Mouse (Mus musculus): ENCODE results near the gene Sel1l2.
"Not testable (repeated sequence)": the region's sequence is repeated elsewhere in the genome, so short reads cannot be mapped to it uniquely, and the experiment has no call there.

The Sel1l2 gene

DNA sequence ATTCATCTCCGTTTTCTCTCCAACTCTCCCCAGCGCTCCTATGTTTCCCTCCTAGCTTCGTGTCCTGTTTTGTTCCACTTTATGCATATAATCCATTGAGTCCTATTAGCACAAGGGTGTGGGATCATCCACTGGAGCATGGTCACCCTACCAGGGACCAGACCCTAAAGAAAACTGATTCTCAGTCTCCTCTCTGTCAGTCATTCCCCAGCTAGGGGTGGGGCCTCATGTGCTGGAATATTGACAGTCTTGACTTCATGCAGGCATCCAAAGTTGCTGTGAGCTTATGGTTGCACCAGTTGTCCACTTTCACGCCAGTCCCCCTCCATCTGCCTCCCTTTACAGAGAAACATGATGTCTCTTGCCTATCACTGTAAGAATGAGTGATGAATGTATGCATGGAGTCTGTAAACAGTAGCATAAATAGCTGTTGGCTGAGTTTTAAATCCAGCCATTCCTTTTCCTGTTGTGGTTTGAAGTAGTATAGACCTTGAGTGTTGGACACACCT, 174.9 kb downstream of the Sel1l2 start:
- no peak for DNase-seq (ENCODE audit: low spot score in 2 of 2)

DNA sequence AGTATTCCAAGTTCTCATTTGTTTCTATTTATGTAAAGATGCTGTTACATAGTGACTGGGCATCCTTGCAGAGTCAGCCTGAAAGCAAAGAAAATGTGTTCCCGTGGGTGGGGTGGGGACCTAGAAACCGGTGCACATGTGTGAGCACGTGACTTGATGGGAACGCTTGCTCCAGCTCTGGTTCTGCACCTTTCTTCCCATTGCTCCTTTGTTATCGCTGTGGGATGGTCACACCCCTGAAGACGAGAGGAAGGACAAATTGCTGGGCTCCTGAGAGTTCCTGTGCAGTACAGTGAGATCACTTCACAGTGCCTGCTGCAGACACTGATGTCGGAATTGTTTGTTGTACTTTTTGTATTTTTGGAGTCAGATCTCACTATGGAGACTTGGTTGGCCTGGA, 185.8 kb downstream of the Sel1l2 start:
- DNase-seq (ENCODE audit: low spot score in 2 of 2) = no peak

DNA sequence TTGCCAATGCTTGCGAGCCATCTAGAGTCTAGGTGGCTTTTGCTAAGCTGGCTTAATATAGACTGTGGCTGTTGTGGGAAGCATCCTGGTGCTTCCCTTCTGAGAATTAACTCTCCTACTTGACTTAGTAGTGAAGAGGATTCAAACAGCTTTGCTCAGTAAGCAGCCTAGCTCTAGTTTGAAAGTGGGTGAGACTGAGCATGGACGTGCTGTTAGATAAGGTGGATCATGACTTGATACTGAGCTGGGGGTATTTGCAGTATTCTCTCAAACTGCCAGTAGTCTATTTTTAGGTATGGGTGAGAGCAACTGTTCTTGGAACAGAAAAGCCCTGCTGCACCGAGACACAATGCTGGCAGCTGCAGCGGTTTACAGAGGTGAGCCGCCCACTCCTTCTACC, 186.9 kb downstream of the Sel1l2 start:
- peak in 1 of 2 experiments; percentile 24 for DNase-seq (ENCODE audit: low spot score in 2 of 2)

DNA sequence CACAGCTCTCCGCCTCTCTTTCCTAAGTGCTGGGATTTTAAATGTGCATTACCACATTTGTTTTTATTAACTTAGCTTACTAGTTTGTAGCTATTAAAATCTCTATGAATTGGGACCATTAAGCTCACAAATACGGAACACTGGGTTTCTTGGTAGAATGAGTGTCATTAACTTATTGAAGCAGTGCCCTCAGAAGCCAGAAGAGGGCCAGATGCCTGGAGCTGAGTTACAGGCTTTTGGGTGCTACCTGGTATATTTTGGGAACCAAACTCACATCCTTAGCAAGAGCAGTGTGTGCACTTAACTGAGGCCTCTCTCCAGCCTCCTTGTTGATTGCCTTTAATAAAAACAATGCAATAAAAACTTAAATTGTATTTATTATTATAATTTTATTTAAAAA, 188.8 kb downstream of the Sel1l2 start:
- no peak for DNase-seq (ENCODE audit: low spot score in 2 of 2)

DNA sequence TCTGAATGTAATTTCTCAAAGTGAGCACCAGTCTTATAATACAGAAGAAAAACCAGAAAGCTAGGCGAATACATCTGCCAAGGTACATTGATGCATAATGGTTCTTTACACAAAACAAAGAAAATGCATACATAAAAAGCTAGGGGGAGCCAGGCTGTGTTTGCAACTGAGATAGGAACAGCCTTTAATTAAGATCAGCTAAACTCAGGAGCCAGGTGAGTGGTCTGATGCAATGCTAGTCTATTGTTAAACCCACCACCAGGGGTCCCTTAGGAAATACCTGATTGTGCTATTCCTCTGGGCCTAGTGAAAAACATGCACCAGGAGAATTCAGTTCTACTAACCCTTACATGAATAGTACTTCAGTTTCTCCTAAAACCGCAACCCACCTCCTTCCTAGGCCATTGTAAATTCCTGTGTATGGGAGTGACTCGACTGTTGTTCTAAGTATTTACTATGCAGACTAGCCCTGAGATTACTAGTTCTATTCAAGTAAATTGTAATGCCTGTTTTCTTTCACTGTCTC, 203.8 kb downstream of the Sel1l2 start:
- DNase-seq (ENCODE audit: low spot score in 2 of 2) = not testable (repeated sequence)

All from frontal cortex, postnatal 36 days (tissue).